Mouse (Mus musculus): ENCODE measurements at regions not wholly inside any gene's neighbourhood (a gene's known extent, or its start where the extent isn't known, plus 50 kb on each side); places are given as distances from the start of the nearest gene placed in this dataset.

DNA sequence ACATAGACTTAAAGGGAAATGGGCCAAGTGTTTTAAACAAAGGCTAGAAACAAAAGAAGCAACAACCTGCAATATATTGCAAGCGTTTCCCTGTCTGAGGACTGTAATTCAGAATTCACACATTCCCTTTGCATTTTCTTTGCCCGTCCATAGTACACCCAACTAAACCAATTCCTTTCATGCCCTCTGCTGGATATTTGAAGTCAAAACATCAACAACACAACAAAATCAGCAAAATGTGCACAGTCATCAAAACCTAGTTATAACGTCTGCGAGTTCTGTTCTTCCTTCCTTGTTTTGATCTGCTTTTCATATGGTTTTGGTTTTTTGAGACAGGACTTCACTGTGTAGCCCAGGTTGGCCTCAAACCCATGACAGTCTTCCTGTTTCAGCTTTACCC lies 67.7 kb upstream of the Daam1 start:
- no peak for TF ChIP-seq GATA1 (IDR thresholded peaks at IDR 0.05; ENCODE audit: borderline replicate concordance, low read length)
- TF ChIP-seq FLI1 (IDR thresholded peaks at IDR 0.05; ENCODE audit: low read length): no peak
